Mouse (Mus musculus): ENCODE results near the gene Adamts12.
A peak's percentile ranks its signal among the peaks of the same experiment; 100 is the strongest.

The Adamts12 gene

DNA sequence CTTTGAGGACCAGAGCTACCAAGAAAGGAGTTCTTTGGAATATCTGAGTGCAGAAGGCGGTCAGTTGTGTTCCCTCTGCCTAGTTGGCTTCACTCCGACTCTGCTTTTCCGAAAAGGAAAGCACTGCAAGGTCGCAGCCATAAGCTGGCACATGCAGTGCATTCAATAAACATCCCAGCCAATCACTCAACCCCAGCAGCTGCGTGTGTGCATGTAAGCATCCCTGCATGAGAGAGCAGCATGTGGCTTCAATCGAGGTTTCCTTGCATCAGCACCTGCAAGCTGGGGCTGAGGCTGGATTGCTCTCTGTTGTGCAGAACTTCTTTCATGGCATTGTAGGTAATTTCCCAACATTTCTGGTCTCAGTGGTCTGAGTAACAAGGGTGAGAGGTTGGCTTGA lies 230.4 kb downstream of the Adamts12 start:
- no peak for DNase-seq (ENCODE audit: low spot score)

DNA sequence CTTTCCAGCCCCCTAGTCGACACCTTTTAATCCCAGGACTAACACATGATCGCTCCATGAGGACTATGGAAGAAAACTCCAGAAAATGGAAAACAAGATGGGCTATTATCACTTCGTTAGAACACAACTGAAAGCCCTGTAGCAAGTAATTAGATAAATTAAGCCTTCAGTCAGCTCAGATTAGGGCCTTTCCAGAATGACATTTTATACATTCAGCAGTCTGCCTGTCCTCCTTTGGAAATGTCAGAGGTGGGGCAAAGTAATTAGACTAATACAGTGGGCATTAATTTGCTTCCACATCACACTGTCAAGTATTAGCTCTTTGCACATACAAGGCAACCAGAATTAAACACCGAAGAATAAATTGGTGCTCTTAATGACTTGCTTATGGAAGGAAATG lies 233.4 kb downstream of the Adamts12 start:
- DNase-seq (ENCODE audit: low spot score): peak; percentile 63

DNA sequence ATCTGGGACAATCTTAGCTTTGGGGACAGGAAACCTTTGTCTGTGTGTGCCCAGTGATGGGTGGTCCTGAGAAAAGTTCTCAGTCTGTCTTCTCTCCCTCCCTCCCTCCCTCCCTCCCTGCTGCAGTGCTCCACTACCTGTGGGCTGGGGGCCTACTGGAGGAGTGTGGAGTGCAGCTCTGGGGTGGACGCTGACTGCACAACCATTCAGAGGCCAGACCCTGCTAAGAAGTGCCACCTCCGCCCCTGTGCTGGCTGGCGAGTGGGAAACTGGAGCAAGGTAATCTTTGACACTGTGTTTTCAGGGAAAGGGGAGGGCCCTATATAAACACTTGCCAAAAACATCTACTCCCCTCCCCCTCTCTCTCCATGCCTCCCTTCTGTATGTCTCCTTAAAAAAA lies 252.5 kb downstream of the Adamts12 start:
- no peak for DNase-seq (ENCODE audit: low spot score)

DNA sequence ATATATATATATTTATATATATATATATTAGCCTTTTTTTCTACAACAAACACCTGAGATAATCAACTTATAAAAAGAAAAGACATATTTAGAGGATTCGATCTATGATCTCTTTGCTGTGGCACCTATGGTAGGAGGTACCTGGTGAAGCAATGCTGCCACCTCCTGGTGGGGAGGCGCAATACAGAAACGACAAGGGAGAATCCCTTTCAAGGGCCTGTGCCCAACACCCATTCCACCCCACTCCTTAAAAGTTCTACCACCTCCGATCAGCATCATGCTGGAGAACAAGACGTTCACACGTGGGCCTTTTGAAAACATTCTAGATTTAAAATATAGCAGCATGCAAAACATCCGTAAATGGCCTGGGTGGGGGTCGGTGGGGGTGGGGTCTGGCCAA lies 255.9 kb downstream of the Adamts12 start:
- peak; percentile 77 for DNase-seq (ENCODE audit: low spot score)

DNA sequence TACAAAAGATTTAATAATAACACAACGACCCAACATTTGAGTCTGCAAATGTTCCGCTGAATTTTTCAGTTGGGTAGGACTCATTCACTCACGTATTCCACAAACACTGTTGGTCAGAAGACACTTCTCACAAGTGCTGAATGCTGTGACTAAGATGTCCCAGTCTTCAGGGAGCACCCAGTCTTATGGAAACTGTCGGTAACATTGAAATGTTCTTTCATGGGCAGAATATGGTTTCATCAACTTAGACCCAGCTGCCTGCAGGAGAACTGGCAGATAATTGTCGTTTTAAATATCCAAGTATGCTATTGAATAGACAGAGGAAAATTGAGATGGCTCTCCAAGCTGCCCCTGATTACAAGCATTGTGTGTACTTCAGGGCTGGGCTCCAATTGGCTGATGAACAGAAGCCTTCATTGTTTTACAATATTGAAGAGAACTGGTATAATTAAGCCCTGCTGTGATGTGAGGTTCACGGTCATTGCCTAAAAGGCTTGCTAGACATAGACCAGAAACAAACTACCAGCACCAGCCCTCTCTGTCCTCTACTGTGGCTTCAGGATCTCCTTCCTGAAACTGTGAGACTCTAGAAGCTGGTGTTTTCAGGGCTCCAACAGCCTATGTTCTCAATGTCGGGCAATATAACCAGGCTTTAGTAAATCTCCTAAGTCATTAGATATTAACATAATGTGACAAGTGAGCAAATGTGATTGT lies 275.0 kb downstream of the Adamts12 start:
- DNase-seq (ENCODE audit: low spot score): peak; percentile 74

DNA sequence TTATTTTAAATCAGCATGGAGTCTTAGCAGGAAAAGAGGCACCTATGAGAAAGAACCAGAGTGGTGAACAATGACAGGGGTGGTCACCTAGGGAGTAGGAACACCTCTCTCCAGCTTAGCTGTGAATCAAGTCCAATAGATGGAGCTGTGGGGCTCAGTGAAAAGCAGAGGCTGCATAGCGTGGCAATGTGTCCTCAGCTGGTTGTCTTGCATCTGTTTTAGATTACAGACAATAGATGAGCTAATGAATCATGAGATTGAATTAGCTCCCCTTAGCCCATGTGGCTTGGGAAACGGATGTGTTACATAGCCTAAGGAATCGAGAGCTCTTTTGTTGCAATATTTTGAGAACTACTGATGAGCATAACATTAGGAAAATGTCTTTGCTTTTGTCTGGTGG lies 291.3 kb downstream of the Adamts12 start:
- no peak for DNase-seq (ENCODE audit: low spot score)

DNA sequence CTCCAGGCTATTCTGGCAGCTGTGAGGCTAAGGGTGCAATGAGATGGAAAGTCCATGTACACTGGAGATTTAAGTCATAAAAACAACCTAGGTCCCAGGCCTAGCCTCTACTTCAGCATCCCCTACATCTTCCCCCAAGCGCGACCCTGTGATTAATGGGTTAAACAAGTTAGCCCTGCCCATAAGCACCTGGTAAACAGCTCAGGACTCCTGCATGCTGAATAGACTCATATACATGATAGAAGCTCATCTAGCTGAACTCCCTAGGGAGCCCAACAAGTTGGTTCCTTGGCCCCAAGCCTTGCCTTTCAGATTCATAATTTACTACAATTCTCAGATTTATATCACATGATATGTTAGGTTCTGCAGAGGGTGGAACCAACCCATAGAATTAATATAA lies 292.9 kb downstream of the Adamts12 start:
- DNase-seq (ENCODE audit: low spot score): no peak

DNA sequence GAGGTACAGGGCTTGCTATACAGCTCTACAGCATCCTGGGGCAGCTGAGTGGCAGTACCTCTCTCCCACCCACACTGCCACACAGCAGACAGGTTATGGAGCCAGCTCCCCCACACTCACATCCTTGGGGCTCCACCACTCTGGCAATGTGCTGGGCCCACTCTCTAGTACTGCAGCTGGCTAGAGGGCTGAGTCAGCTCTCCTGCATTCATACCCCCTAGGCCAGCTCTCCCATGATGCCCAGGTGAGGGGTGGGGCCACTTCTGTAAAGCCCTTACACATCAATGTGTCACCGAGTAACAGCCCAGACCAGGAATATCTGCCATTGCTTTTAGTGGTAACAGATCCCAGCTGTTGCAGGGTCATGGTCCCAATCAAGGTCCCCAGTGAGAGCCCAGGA lies 296.3 kb downstream of the Adamts12 start:
- no peak for DNase-seq (ENCODE audit: low spot score)

DNA sequence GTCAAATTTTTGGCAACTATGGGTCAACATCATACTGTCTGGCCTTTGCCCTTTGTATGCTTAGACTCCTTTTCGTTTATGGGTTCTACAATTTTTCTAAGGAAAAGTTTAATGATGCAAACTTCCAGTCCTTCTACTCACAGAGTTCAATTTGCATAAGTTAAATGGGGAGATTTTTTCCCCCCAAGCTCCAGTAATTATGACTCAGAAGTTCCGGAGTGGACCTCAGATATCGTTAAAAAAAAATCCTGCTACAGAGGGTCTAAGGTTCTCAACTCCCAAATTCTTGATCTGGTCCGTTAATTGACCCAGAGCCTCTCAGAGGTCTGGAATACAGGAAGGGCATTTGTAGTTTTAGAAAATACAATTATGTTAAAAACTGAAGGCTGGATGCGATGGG lies 297.2 kb downstream of the Adamts12 start:
- DNase-seq (ENCODE audit: low spot score): no peak

DNA sequence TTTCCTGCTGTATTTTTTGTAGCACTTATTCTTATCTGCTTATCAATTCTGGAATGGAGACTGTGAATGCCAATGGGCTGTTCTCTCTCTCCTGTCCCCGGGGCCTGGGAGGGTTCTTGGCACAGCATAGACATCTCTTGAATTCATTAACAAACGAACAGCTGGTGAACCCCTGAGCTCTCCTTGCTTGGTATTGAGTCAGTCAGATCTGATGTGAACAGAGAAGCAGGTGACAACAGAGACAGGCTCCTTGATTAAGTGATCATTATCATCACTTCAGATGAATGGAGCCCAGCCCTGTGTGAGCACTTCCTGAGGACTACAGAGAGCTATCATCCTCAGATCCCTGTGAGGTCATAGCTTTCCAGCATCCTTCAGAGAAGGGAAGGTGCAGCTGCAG lies 299.5 kb downstream of the Adamts12 start:
- no peak for DNase-seq (ENCODE audit: low spot score)

DNA sequence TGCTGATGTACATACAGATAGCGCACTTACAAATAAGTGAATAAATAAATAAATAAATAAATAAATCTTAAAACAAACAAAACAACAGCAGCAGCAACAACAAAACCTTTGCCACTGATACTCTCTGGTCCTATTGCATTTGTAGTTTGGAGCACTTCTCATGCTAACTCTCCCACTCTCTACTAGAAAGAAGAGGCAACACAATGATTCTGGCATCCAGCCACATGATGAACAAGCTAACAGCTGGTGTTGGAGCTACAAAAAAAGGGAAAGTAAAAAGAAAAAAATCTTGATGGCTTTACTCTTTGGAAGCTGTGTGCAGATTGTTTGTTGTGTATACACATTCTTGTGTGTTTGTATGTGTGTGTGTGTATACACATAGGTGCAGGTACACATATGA lies 300.2 kb downstream of the Adamts12 start:
- DNase-seq (ENCODE audit: low spot score): no peak

DNA sequence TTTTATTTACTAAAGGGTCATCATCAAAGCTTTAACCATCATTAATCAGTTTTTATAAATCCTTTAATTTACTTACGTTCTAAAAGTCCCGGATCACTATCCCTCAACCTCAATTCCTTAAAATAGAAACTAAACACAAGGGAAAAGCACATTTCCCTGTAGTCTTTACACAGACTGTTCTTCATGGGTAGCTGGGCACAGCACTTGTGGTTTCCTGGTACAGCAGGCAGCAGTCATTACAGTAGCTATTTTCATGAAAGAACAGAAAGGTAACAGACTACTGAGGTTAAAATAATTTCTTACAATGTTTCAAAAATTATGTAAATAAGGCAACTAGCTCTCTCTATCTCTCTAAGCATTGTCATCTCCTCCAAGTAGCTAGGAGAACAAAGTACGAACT lies 305.0 kb downstream of the Adamts12 start:
- no peak for DNase-seq (ENCODE audit: low spot score)

DNA sequence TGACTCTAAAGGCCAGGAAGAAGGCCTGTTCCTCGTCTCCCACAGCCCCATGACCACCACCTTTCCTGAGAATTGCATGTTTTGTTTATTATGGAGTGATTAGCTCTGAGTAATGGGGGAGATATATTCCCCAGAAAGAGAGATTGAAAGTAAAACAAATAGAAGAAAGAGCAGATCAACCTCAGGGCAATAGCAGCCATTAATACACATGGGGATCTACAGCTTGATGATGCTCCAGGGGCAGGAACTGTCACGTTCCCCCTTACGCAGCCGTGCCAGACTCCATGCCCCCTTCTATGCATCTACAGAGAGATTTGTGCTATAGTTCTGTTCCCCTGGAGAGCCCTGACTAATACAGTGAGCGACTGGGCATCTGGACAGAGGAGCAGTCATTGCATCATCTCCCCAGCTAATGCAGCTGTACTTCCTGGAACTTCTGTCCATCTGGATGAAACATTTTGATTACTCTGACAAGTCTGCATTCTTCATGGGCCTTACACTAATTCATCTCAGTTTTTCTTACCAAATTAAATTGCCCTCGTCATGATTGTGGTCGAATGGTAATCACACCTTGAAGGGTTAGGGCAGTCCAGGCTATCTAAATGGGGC lies 306.0 kb downstream of the Adamts12 start:
- DNase-seq (ENCODE audit: low spot score): no peak

DNA sequence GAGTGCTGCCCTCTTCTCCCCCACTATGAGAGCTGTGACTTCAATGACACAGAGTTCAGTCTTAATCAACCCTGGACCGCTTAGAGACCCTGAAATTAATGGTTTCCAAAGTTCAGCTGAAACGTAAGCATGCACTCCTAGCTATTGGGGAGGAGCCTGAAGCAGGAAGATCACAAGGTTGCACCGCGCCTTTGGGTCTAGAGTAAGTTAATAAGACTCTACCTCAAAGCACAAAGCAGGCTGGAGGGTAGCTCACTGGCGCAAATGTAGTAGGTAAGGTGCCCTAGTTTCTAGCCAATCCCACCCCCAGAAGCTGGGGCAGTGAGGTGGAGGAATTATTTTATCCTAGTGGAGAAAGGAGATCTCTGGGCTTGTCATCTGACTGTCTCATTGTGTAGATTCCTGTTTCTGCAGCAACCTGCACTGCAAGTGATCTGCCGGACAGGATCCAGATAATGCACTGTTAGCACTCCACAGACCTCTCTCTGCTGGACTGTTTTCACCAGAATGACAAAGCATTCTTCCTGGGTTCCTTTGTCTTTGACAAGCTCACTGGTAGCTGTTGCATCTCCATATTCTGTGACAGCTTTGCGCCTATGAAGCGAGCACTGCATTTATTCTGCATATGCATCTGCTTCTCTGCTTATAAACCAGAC lies 315.0 kb downstream of the Adamts12 start:
- DNase-seq (ENCODE audit: low spot score): no peak

DNA sequence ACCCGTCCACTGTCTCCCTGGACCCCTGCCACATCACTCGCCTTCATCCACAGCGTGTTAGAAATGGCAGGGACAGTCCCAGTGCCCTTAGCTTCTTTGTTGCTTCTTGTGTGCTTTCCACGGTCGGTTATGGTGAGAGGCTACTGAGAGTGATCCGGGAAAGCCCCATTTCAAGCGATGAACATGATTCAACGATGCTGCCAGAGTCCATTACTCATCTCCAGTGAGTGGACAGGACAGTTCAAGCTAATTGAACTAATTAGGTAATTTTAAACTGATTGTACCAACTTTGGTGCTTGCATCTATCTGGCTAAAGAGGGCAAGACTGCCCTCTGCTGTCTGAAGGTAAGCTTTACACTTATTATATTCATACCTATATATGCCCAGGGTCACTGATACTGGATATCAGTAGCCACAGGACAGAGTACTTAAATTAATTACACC lies 315.5 kb downstream of the Adamts12 start:
- peak; percentile 88 for DNase-seq (ENCODE audit: low spot score)

DNA sequence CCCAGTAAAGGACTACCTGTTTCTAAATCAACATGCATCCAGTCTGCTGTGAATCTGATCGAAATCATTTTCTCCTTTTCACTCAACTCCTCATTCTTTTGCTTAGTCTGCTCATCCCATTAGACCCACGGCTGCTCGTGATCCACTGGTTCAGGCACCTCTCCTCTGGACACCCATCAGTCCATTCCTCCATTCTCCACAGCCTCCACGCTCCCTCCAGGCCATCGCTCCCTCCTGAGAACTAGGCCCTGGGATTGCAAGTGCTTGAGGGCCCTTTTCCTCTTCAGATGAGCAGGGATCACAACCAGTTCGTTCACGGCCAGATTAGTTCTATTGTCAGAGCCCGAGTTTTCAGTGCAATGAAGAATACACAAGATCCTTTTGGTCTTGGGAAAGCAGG lies 316.0 kb downstream of the Adamts12 start:
- no peak for DNase-seq (ENCODE audit: low spot score)

DNA sequence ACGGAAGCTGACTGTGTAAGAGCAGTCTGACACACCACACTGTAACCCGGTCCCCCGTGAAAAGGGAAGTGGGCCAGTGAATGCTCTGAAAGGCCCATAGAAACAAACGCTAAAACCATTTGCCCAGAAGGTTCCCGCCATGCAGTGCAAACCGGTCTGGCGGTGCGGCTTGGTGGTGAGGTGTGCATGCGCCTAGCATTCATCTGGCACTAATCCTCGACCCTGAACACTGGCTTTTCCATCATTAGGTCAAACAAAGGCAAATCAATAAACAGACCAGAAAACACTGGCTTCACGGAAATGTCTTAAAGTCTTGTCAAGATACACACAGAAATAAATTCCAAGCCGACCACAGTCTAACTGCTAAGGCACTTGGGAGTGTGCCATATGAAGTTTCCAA lies 318.0 kb downstream of the Adamts12 start:
- DNase-seq (ENCODE audit: low spot score): no peak

DNA sequence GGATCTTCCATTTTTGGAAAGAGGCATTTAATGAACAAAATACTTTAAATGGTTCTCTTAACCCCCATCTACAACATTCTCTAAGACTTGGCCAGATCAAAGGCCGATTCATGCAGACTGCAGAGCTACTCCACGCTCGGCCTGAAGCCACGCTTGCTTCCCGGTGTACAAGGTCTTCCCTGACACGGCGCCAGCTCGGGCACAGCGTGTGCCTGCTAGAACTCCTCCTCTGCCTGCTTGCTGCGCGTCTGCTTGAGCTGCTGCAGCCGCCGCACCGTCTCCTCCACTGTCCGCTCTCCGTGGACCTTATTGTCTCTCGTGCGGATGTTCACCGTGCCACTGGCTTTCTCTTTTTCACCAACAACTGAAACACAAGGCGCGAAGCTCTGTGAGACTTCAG lies 319.2 kb downstream of the Adamts12 start:
- no peak for DNase-seq (ENCODE audit: low spot score)

DNA sequence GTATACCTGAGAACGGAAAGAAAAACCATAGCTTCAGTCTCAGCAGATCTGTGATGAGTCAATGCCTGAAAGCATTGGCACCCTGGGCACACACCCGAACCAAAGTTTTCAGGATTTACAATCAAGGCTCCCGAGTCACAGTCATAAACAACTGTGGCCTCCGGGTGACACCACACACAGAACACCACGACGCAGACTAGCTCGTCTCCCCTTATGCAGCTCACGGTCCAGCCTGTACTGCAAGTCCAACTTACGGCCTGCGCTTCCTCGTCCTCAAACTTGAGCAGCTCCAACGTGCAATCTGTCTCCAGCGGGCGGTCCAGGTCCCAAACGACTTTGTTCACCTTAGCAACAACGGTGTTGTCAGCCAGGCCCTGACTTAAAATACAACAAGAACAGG lies 328.3 kb downstream of the Adamts12 start:
- DNase-seq (ENCODE audit: low spot score): no peak

DNA sequence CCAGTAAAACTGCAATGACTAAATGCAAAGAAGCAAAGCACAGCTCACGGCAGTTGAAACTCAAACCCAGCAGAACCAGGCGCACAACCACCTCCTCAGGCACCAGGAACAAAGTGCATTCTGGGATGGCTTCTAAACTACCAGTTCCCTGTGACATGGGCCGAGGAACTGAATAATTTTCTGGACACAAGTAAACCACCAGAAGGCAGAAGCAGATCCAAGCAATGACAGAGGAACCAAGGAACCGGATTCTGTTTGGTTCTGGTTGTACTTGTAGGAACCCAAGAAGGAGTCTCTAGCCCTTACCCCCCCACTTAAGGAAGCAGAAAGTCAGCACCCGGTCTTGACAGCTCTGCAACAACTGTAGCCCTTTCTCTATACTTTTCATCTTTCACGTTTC lies 331.8 kb downstream of the Adamts12 start:
- DNase-seq (ENCODE audit: low spot score): peak; percentile 27
